In the genomic region with DNA sequence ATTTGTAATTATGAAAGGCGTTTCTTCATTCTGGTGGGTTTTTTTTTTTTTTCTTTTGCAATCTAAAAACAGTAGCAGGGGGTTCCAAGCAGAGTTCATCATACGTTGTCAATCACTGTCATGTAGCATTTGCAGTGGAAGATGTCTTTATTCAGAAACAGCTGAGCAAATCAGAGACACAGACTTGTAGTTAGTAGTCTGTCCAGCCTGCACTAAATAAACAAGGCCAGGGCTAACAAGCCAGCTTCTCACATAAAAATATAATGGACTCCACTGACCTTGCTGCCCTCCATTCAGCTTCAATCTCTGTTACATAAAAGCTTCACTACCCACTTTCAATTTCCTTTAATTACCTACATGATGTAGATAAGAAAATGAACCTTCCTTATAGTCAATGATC, we compare ENCODE assay signal across 19 mouse cellular contexts.
"Had no signal": no experiment of that assay in that cellular context is flagged by ENCODE, and none has a peak within 500 bp of the region (broad histone marks: within the 10 kb centered on the region; RNA-seq: fewer than 3 reads in every experiment).

No protein-coding gene starts in this region.

- DNase-seq: kidney, adult 9 months; kidney, postnatal 4 days; liver; liver, embryonic 13.5 days; liver, postnatal 0 days; lung, postnatal 14 days; right cerebral cortex, postnatal 14 days; thymus, adult 2 months; thymus, postnatal 25 days had no signal

- H3K36me3 ChIP-seq: limb, embryonic 12.5 days; liver, embryonic 13.5 days; lung, embryonic 15.5 days; midbrain, embryonic 13.5 days; neural tube, embryonic 15.5 days; stomach, embryonic 15.5 days had no signal

- H3K27me3 ChIP-seq: limb, embryonic 12.5 days; liver, embryonic 13.5 days; lung, embryonic 15.5 days; megakaryocyte, embryonic 14.5 days; midbrain, embryonic 13.5 days; neural tube, embryonic 15.5 days; stomach, embryonic 15.5 days had no signal

- H3K4me3 ChIP-seq: layer of hippocampus, adult 2 months; limb, embryonic 12.5 days; liver, embryonic 13.5 days; lung, embryonic 15.5 days; megakaryocyte, embryonic 14.5 days; midbrain, embryonic 13.5 days; myocyte; neural tube, embryonic 15.5 days; stomach, embryonic 15.5 days had no signal

- H3K9me3 ChIP-seq: limb, embryonic 12.5 days; liver, embryonic 13.5 days; lung, embryonic 15.5 days; megakaryocyte, embryonic 14.5 days; midbrain, embryonic 13.5 days; neural tube, embryonic 15.5 days; stomach, embryonic 15.5 days had no signal

- ATAC-seq: intestine, postnatal 0 days; liver, postnatal 0 days; midbrain, embryonic 13.5 days had no signal

- H3K27ac ChIP-seq: layer of hippocampus, adult 2 months; limb, embryonic 12.5 days; liver, embryonic 13.5 days; macrophage; midbrain, embryonic 13.5 days; neural tube, embryonic 15.5 days; stomach, embryonic 15.5 days had no signal

- H3K4me2 ChIP-seq: limb, embryonic 12.5 days; liver, embryonic 13.5 days; lung, embryonic 15.5 days; midbrain, embryonic 13.5 days; neural tube, embryonic 15.5 days; stomach, embryonic 15.5 days had no signal

- H3K9ac ChIP-seq: limb, embryonic 12.5 days; liver, embryonic 13.5 days; liver, postnatal 0 days; lung, embryonic 15.5 days; midbrain, embryonic 13.5 days; neural tube, embryonic 15.5 days; stomach, embryonic 15.5 days had no signal

- H3K4me1 ChIP-seq: limb, embryonic 12.5 days; liver, embryonic 13.5 days; lung, embryonic 15.5 days; megakaryocyte, embryonic 14.5 days; neural tube, embryonic 15.5 days; stomach, embryonic 15.5 days had no signal
